Mouse (Mus musculus) heart, postnatal 0 days (tissue): Measurements from ENCODE around the gene Col5a1.

Experiments used
- CTCF ChIP-seq: IDR thresholded peaks from 2 replicates; pipeline ENCODE4 v1.5.1; 2016; ENCODE audit warnings: antibody characterized with exemption, control low read depth, low read depth
- EP300 ChIP-seq: IDR thresholded peaks from 2 replicates; pipeline ENCODE4 v1.6.1; 2016; ENCODE audit warnings: antibody characterized with exemption, low read depth

DNA sequence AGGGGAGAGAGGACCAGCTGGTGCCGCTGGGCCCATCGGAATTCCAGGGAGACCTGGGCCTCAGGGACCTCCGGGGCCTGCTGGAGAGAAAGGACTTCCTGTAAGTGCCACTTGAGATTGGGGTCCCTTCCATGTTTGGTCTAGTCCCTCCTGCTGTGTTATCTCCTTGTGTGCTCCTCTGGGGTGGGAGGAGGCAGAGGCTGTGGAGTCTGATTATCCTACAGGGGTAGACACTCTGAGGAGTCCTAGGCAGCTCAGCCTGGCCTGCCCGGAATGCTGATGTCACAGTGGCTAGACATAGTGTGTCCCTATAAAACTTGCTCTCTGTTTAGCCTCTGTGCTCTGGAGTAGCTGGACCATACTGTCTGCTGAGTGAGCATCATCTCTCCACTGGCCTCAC, 119.0 kb downstream of the Col5a1 start:
- no peak for TF ChIP-seq EP300
- no peak for TF ChIP-seq CTCF
